Mouse (Mus musculus): Measurements from ENCODE around the gene Desi2.
"Not testable (repeated sequence)": the region's sequence is repeated elsewhere in the genome, so short reads cannot be mapped to it uniquely, and the experiment has no call there.

GRCm38 (mm10) chr1:178146915-178147314 lies 40.3 kb upstream of the Desi2 start:
- TF ChIP-seq CTCF (IDR thresholded peaks at IDR 0.05; ENCODE audit: low read depth, low read length); GATA1 (IDR thresholded peaks at IDR 0.05; ENCODE audit: borderline replicate concordance, low read length); GATA2 (IDR thresholded peaks at IDR 0.05; ENCODE audit: borderline replicate concordance, low read depth, low read length); TAL1 (conservative IDR thresholded peaks at IDR 0.05; ENCODE audit: low read depth, low read length): not testable (repeated sequence)

Data from G1E (cell line).